Mouse (Mus musculus) kidney, embryonic 14.5 days (tissue): ENCODE measurements around the gene Il2. TPM values are rescaled to one million over a fixed set of nuclear protein-coding genes. Genes with fewer than 3 reads are reported as not detected.

ENCODE experiments used
- ATAC-seq: fragments of 200-750 bp; cut with Nextera tagmentation; 2 replicates; pipeline ENCODE4 v1.8.0; 2017; ENCODE audit warnings: moderate number of reproducible peaks, mild to moderate bottlenecking, moderate TSS enrichment, moderate library complexity; ENCODE audit not compliant: low FRiP score, low TSS enrichment
- H3K27ac ChIP-seq: fragments of 300-500 bp; sonication (generic); 2 replicates; pipeline ENCODE4 v1.5.1; 2014; ENCODE audit warnings: low read depth, mild to moderate bottlenecking, low read length, moderate library complexity, mixed read lengths
- H3K27me3 ChIP-seq: fragments of 300-500 bp; sonication (generic); 2 replicates; pipeline ENCODE4 v1.6.1; 2014; ENCODE audit warnings: mild to moderate bottlenecking, low read length; ENCODE audit not compliant: control insufficient read depth, insufficient read depth
- H3K36me3 ChIP-seq: fragments of 300-500 bp; sonication (generic); 2 replicates; pipeline ENCODE4 v1.6.1; 2014; ENCODE audit warnings: low read length, mixed read lengths; ENCODE audit not compliant: control insufficient read depth, insufficient read depth
- H3K4me1 ChIP-seq: fragments of 300-500 bp; sonication (generic); 2 replicates; pipeline ENCODE4 v1.6.1; 2014; ENCODE audit warnings: low read length, mixed read lengths; ENCODE audit not compliant: control insufficient read depth, insufficient read depth
- H3K4me2 ChIP-seq: fragments of 300-500 bp; sonication (generic); replicated peaks from 2 replicates; pipeline ENCODE4 v1.6.1; 2014; ENCODE audit warnings: low read depth, mild to moderate bottlenecking, low read length
- H3K4me3 ChIP-seq: fragments of 300-500 bp; sonication (generic); 2 replicates; pipeline ENCODE4 v1.5.1; 2014; ENCODE audit warnings: mild to moderate bottlenecking, low read length
- H3K9ac ChIP-seq: fragments of 300-500 bp; sonication (generic); 2 replicates; pipeline ENCODE4 v1.6.1; 2014; ENCODE audit warnings: low read depth, mild to moderate bottlenecking, low read length, moderate library complexity
- H3K9me3 ChIP-seq: fragments of 300-500 bp; sonication (generic); 2 replicates; pipeline ENCODE4 v1.6.1; 2016; ENCODE audit warnings: low read length; ENCODE audit not compliant: control insufficient read depth
- WGBS: fragments of 180-500 bp; shearing (Covaris S2); extraction: QIAGEN DNeasy Blood & Tissue Kit; methylation state at CpG from one replicate; pipeline ENCODE4 v1.1.7; 2014; 5-methylcytosine and 5-hydroxymethylcytosine counted together
- polyA plus RNA-seq: library from polyadenylated mRNA; unstranded; fragments of >200 nt; fragmentation: Nextera tagmentation; extraction: Ambion mirVana; gene quantifications from 2 replicates; pipeline ENCODE4 v1.2.1, GENCODE M21; 2014

Il2 gene
- 0.27 and 0.30 TPM in 2 replicates for polyA plus RNA-seq

DNA sequence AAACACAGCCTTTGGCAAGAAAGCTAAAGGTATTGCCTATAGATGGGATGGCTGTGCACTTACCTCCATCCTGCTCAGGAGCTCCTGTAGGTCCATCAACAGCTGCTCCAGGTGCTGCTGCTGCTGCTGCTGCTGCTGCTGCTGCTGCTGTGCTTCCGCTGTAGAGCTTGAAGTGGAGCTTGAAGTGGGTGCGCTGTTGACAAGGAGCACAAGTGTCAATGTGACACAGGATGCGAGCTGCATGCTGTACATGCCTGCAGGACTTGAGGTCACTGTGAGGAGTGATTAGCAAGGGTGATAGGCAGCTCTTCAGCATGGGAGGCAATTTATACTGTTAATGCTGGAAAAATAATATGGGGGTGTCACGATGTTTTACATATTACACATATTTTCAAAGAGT is at the start of gene Il2:
Gene Il2 (minus strand): TSS at position 305 of the 400 bp plus-strand sequence.
- 72% methylated on average over 4 of the region's 4 CpGs for WGBS
- Histone ChIP-seq H3K27me3 (no peaks in the 10 kb centered on the region), H3K4me3 (no peak within 1 kb of the TSS), H3K27ac (no peak within 1 kb of the TSS), H3K9ac (no peak within 1 kb of the TSS), H3K9me3 (no peaks in the 10 kb centered on the region), H3K4me1 (no peaks in the 10 kb centered on the region), H3K4me2 (no peak within 1 kb of the TSS), H3K36me3 (no peaks in the 10 kb centered on the region)
- no peak for ATAC-seq

DNA sequence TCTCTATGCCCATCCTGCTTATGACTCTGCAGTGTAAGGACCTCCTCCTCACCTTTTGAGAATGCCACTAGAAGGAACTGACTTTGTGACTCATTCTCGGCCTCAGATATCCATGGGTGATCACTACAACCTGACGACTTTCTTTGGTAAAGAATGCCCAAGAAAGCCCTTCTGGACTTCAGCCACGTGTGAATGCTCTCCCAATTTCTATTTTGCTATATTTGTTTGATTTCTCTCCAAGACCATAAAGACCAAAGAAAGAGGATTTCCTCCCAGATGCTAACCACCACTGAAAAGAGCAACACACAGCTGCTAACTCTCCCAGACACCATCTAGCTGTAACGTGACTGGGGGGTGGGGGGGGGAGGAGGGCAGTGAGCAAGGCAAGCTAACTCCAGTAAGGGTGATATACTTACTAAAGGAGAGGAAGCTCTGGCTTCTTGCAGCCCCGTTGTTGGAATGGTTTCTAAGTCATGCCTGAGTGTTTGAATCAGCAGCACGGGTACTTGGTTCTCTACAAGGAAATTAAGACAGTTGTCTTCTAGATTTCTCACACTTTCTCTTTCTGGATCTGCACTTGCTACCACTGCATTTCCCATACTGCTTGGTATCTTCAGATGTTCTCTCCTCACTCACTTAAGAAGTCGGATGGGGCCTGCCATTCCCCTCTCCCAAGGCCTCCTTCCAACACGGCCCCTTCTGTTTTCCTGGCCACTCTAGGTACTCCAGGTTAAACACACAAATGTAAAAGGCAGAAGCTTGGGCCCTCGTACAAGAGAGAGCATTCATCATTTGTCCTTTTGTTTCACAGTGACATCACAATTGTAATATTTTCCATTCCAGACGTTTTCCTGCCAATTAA is 49.2 kb upstream of the Il2 start:
- H3K4me2 ChIP-seq: no peak overlapping the region
- no peaks in the 10 kb centered on the region for H3K36me3 ChIP-seq
- no peak overlapping the region for H3K9ac ChIP-seq
- H3K9me3 ChIP-seq: no peaks in the 10 kb centered on the region
- ATAC-seq: no peak
- H3K4me3 ChIP-seq: no peak overlapping the region
- 66% methylated on average over 10 of the region's 10 CpGs for WGBS
- H3K4me1 ChIP-seq: no peaks in the 10 kb centered on the region
- H3K27me3 ChIP-seq: no peaks in the 10 kb centered on the region
- no peak overlapping the region for H3K27ac ChIP-seq

- no peak overlapping the region for H3K27ac ChIP-seq
- no peaks in the 10 kb centered on the region for H3K9me3 ChIP-seq
- no peaks in the 10 kb centered on the region for H3K27me3 ChIP-seq
- H3K36me3 ChIP-seq: no peaks in the 10 kb centered on the region
- no peak overlapping the region for H3K4me2 ChIP-seq
- no peak for ATAC-seq
- no peak overlapping the region for H3K9ac ChIP-seq
- no peak overlapping the region for H3K4me3 ChIP-seq
- WGBS: 94% methylated on average over 8 of the region's 8 CpGs
- H3K4me1 ChIP-seq: no peaks in the 10 kb centered on the region
These were observed 47.5 kb upstream of the Il2 start for GRCm38 (mm10) chr3:37173285-37173684.

DNA sequence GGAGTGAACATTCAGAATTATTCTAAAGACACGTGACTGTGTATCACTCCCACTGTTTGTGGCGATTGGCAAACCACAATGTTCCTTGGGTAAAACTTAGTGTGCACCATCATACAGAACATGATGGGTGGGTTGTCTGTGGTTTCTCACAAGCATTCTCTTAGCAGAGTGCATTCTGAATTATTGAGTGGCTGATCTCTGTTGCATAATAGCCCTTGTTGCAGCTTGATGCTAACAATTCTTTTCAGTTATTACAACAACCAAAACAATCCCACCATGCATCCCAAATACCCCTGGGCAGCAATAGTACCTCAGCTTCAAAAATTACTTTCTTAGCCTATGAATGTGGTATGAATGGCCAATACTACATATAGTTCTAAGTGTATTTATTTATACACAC is 43.5 kb upstream of the Il2 start:
- no peaks in the 10 kb centered on the region for H3K9me3 ChIP-seq
- no peak overlapping the region for H3K4me2 ChIP-seq
- ATAC-seq: no peak
- H3K27me3 ChIP-seq: no peaks in the 10 kb centered on the region
- H3K4me3 ChIP-seq: no peak overlapping the region
- no peaks in the 10 kb centered on the region for H3K36me3 ChIP-seq
- WGBS: 93% methylated on average over 2 of the region's 2 CpGs
- no peak overlapping the region for H3K9ac ChIP-seq
- H3K4me1 ChIP-seq: no peaks in the 10 kb centered on the region
- no peak overlapping the region for H3K27ac ChIP-seq

GRCm38 (mm10) chr3:37161096-37161495 is 35.3 kb upstream of the Il2 start:
- no peak for ATAC-seq
- Histone ChIP-seq H3K9me3 (no peaks in the 10 kb centered on the region), H3K27me3 (no peaks in the 10 kb centered on the region), H3K27ac (no peak overlapping the region), H3K9ac (no peak overlapping the region), H3K4me1 (no peaks in the 10 kb centered on the region), H3K36me3 (no peaks in the 10 kb centered on the region), H3K4me2 (no peak overlapping the region), H3K4me3 (no peak overlapping the region)
- WGBS: 79% methylated on average over 4 of the region's 4 CpGs

DNA sequence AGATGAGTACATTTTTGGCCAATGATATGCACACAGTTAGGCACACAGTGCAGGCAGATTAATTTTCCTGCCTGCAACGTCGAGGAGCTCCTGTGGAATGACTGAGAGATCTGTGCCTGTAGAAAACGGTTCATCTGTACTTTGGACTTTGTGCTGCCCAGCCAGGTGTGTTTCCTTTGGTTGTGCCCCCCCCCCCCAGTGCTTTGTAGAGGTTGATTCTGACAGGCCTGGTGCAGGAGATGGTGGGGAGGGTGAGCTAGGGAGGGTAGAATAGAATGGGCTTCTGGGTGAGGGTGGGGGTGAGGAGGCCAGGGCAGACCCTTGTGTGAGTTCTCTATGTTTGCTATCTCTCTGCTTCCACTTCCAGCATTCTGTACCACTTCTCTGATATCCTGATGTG is 32.5 kb upstream of the Il2 start:
- Histone ChIP-seq H3K27ac (no peak overlapping the region), H3K4me1 (no peaks in the 10 kb centered on the region), H3K9ac (no peak overlapping the region), H3K9me3 (no peaks in the 10 kb centered on the region), H3K4me2 (no peak overlapping the region), H3K36me3 (no peaks in the 10 kb centered on the region), H3K4me3 (no peak overlapping the region), H3K27me3 (no peaks in the 10 kb centered on the region)
- 70% methylated on average over 3 of the region's 3 CpGs for WGBS
- no peak for ATAC-seq

DNA sequence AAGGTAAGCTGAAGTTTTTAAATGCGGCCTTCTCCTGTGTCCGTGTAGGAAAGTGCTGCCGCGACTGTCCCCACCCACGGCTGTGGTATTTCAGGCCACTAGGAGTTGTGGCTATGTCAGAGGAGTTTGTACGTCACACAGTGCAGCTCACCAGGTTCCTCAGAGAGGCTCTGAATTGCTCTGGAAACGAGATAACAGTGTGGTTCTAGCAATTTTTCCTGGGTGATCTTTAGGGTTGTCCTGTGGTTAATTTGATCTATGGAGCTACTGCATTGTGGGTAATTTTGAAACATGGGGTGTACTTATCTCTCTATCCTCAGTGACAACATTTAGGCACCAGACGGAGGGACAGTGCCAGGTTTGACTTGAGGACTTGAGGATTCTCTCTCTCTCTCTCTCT is 31.3 kb upstream of the Il2 start:
- no peak for ATAC-seq
- Histone ChIP-seq H3K4me3 (no peak overlapping the region), H3K36me3 (no peaks in the 10 kb centered on the region), H3K9me3 (no peaks in the 10 kb centered on the region), H3K4me2 (no peak overlapping the region), H3K9ac (no peak overlapping the region), H3K27ac (no peak overlapping the region), H3K4me1 (no peaks in the 10 kb centered on the region), H3K27me3 (no peaks in the 10 kb centered on the region)
- 74% methylated on average over 8 of the region's 8 CpGs for WGBS

- 61% methylated on average over 7 of the region's 7 CpGs for WGBS
- ATAC-seq: no peak
These were observed 28.6 kb upstream of the Il2 start for GRCm38 (mm10) chr3:37154396-37154795.

GRCm38 (mm10) chr3:37153004-37153403 is 27.2 kb upstream of the Il2 start:
- H3K9me3 ChIP-seq: no peaks in the 10 kb centered on the region
- no peak overlapping the region for H3K27ac ChIP-seq
- WGBS: 96% methylated on average over 7 of the region's 7 CpGs
- no peak overlapping the region for H3K4me2 ChIP-seq
- no peaks in the 10 kb centered on the region for H3K36me3 ChIP-seq
- no peaks in the 10 kb centered on the region for H3K4me1 ChIP-seq
- H3K27me3 ChIP-seq: no peaks in the 10 kb centered on the region
- ATAC-seq: no peak
- no peak overlapping the region for H3K9ac ChIP-seq
- no peak overlapping the region for H3K4me3 ChIP-seq

More at GRCm38 (mm10) chr3:37154396-37154795, 28.6 kb upstream of the Il2 start:
- no peaks in the 10 kb centered on the region for H3K27me3 ChIP-seq
- H3K4me3 ChIP-seq: no peak overlapping the region
- H3K4me1 ChIP-seq: no peaks in the 10 kb centered on the region
- no peaks in the 10 kb centered on the region for H3K36me3 ChIP-seq
- no peak overlapping the region for H3K4me2 ChIP-seq
- no peak overlapping the region for H3K27ac ChIP-seq
- H3K9ac ChIP-seq: no peak overlapping the region
- H3K9me3 ChIP-seq: no peaks in the 10 kb centered on the region
